ENCODE assay signal across 8 mouse cellular contexts in genomic region chr9:50235908-50236307, GRCm38 (mm10).
DNase-seq lines count a peak whose midpoint lies in the region; ATAC-seq lines count a peak whose summit lies in the region.

No protein-coding gene starts in this region.

- no peak overlapping the region for H3K4me2 ChIP-seq in heart, embryonic 12.5 days
- H3K4me2 ChIP-seq in forebrain, embryonic 12.5 days = no peak overlapping the region
- no peak overlapping the region for H3K4me2 ChIP-seq in midbrain, embryonic 11.5 days

- intact Hi-C loops in heart, postnatal 10 days (cut with DNase I) = no loop called here

- no peaks in the 10 kb centered on the region for H3K36me3 ChIP-seq in heart, embryonic 12.5 days
- no peaks in the 10 kb centered on the region for H3K36me3 ChIP-seq in forebrain, embryonic 12.5 days (replicated peaks)
- no peaks in the 10 kb centered on the region for H3K36me3 ChIP-seq in midbrain, embryonic 11.5 days (ENCODE audit: control insufficient read depth, insufficient read depth, low read length)

- no peak overlapping the region for H3K4me3 ChIP-seq in heart, embryonic 12.5 days
- no peak overlapping the region for H3K4me3 ChIP-seq in forebrain, embryonic 12.5 days (replicated peaks)
- no peak overlapping the region for H3K4me3 ChIP-seq in midbrain, embryonic 11.5 days (ENCODE audit: low read depth, low read length)

- H3K9ac ChIP-seq in heart, embryonic 12.5 days = no peak overlapping the region
- no peak overlapping the region for H3K9ac ChIP-seq in forebrain, embryonic 12.5 days
- H3K9ac ChIP-seq in midbrain, embryonic 11.5 days (ENCODE audit: low read length) = no peak overlapping the region

- H3K9me3 ChIP-seq in heart, embryonic 12.5 days (replicated peaks) = no peaks in the 10 kb centered on the region
- H3K9me3 ChIP-seq in forebrain, embryonic 12.5 days = no peaks in the 10 kb centered on the region
- no peaks in the 10 kb centered on the region for H3K9me3 ChIP-seq in midbrain, embryonic 11.5 days (ENCODE audit: control insufficient read depth, low read length)

- 13% methylated on average over 1 of the region's 1 CpGs for WGBS in heart, embryonic 12.5 days
- 4% methylated on average over 1 of the region's 1 CpGs for WGBS in forebrain, embryonic 12.5 days
- WGBS in midbrain, embryonic 11.5 days = 30% methylated on average over 1 of the region's 1 CpGs

- ATAC-seq in heart, embryonic 12.5 days (ENCODE audit: insufficient number of reproducible peaks, low FRiP score) = no peak
- peak; percentile 83 for ATAC-seq in forebrain, embryonic 12.5 days (ENCODE audit: low FRiP score)
- ATAC-seq in midbrain, embryonic 11.5 days (ENCODE audit: low FRiP score) = peak; percentile 33; the same call in 1 of the 2 replicates

- H3K27ac ChIP-seq in heart, embryonic 12.5 days (ENCODE audit: poor library complexity, severe bottlenecking) = no peak overlapping the region
- H3K27ac ChIP-seq in forebrain, embryonic 12.5 days = peak overlapping the region; percentile 61
- H3K27ac ChIP-seq in midbrain, embryonic 11.5 days (ENCODE audit: low read depth, low read length) = no peak overlapping the region

- H3K4me1 ChIP-seq in heart, embryonic 12.5 days (replicated peaks) = 0 out of 2 replicates have a peak, but pooled peaks cover 5% of the 10 kb centered on the region
- peaks cover 30% of the 10 kb centered on the region for H3K4me1 ChIP-seq in forebrain, embryonic 12.5 days
- peaks cover 8% of the 10 kb centered on the region; the same call in 1 of the 2 replicates for H3K4me1 ChIP-seq in midbrain, embryonic 11.5 days (ENCODE audit: control insufficient read depth, insufficient read depth, low read length)

- no peaks in the 10 kb centered on the region for H3K27me3 ChIP-seq in heart, embryonic 12.5 days (replicated peaks)
- H3K27me3 ChIP-seq in forebrain, embryonic 12.5 days = peaks cover 7% of the 10 kb centered on the region
- H3K27me3 ChIP-seq in midbrain, embryonic 11.5 days (ENCODE audit: control insufficient read depth, insufficient read depth, low read length) = no peaks in the 10 kb centered on the region

- peak; percentile 2 to 10 for DNase-seq in heart, postnatal 10 days
- DNase-seq in adrenal gland, postnatal 10 days = peak; percentile 3
- no peak for DNase-seq in midbrain, embryonic 11.5 days (ENCODE audit: low spot score, missing footprints)
- no peak for DNase-seq in urinary bladder, postnatal 4 days (ENCODE audit: low spot score in 2 of 2)
- no peak for DNase-seq in urinary bladder, postnatal 10 days (ENCODE audit: low spot score)
- DNase-seq in thymus, postnatal 36 days = no peak

Comparison
In these comparisons a context has a peak if more than half of its experiments do, and no peak if none do; other contexts are left out.
1. DNase-seq: peak in heart, postnatal 10 days (2 of 2) and adrenal gland, postnatal 10 days (single experiment); none in midbrain, embryonic 11.5 days (single experiment), urinary bladder, postnatal 4 days (0 of 2), urinary bladder, postnatal 10 days (single experiment) and thymus, postnatal 36 days (0 of 2).